8 mouse cellular contexts compared by ENCODE assay signal in the genomic region with DNA sequence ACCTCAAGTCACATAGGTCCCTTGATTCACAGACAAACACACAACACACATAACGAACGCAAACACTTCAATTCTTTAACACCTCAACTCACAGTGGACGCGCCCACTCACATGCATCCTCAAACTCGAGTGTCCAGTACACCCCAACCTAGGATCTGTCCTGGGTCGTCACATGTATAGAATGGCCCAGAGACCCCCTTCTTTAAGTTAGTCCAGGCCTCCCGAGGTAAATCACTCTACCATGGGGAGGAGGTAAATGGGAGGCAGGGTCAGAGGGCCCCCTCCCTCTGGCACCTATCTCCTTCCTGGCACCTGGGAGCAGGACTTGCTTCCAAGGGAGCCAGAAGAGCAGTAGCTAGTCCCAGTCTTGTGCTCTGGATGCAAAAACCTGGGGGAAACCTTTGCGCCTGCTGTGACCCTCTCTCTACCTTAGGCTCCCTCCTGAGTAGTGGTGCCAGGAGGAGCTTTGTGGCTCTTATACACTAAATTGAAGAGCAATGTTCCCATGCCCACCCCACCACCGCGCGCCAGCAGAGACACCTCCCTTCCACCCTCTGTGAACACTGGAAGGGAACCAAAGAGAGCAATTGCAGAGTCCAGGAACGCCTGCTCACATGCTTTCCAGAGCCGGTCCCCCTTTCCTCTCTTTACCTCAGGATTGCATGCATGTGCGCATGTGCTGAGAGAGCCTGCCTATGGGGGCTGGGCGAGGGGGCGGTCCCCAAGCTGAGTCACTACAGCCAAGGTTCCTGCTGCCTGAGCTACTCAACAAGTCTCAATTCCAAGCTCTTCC. TPM values are rescaled to one million over a fixed set of nuclear protein-coding genes. Genes with fewer than 3 reads are reported as not detected.
DNase-seq lines count a peak whose midpoint lies in the region; ATAC-seq and TF ChIP-seq lines count a peak whose summit lies in the region.

No protein-coding gene starts in this region.

- H3K4me3 ChIP-seq in cortical plate, adult 2 months (ENCODE audit: insufficient read depth, low read length): peak overlapping the region; percentile 85
- H3K4me3 ChIP-seq in heart, embryonic 12.5 days: peak overlapping the region; percentile 54
- H3K4me3 ChIP-seq in kidney, postnatal 0 days (replicated peaks; ENCODE audit: low read depth, low read length): no peak overlapping the region
- H3K4me3 ChIP-seq in neural tube, embryonic 15.5 days (replicated peaks): peak overlapping the region; percentile 56
- H3K4me3 ChIP-seq in thymus, adult 2 months (ENCODE audit: control insufficient read depth, insufficient read depth, low read length): no peak overlapping the region

- no peak for TF ChIP-seq CTCF in cortical plate, adult 2 months (IDR thresholded peaks at IDR 0.05; ENCODE audit: extremely low read depth, insufficient read depth, low read length)
- no peak for TF ChIP-seq CTCF in kidney, postnatal 0 days (IDR thresholded peaks at IDR 0.05; ENCODE audit: low read depth)
- no peak for TF ChIP-seq CTCF in thymus, adult 2 months (IDR thresholded peaks at IDR 0.05; ENCODE audit: borderline replicate concordance, control insufficient read depth, extremely low read depth, insufficient read depth, low read length, poor library complexity)

- peak overlapping the region; percentile 78 for H3K4me2 ChIP-seq in heart, embryonic 12.5 days
- H3K4me2 ChIP-seq in kidney, postnatal 0 days (ENCODE audit: low read length): 0 out of 2 replicates have a peak overlapping the region, but pooled peaks have one; percentile 14
- peak overlapping the region; percentile 75 for H3K4me2 ChIP-seq in neural tube, embryonic 15.5 days

- peak; percentile 70 for TF ChIP-seq POLR2A in cortical plate, adult 2 months (IDR thresholded peaks at IDR 0.05; ENCODE audit: extremely low read depth, insufficient read depth, low read length)
- no peak for TF ChIP-seq POLR2A in thymus, adult 2 months (IDR thresholded peaks at IDR 0.05; ENCODE audit: control insufficient read depth, extremely low read depth, insufficient read depth, low read length, poor library complexity)

- H3K4me1 ChIP-seq in cortical plate, adult 2 months (ENCODE audit: control insufficient read depth, insufficient read depth, low read length): peaks cover 11% of the 10 kb centered on the region
- peaks cover 51% of the 10 kb centered on the region for H3K4me1 ChIP-seq in heart, embryonic 12.5 days (replicated peaks)
- H3K4me1 ChIP-seq in kidney, postnatal 0 days (replicated peaks; ENCODE audit: insufficient read depth, low read length): peaks cover 10% of the 10 kb centered on the region
- H3K4me1 ChIP-seq in neural tube, embryonic 15.5 days: peaks cover 83% of the 10 kb centered on the region
- peaks cover 9% of the 10 kb centered on the region for H3K4me1 ChIP-seq in thymus, adult 2 months (replicated peaks; ENCODE audit: control insufficient read depth, insufficient read depth, low read length)

- 0 out of 2 replicates have a peak overlapping the region, but pooled peaks have one; percentile 1 for H3K9ac ChIP-seq in heart, embryonic 12.5 days
- H3K9ac ChIP-seq in kidney, postnatal 0 days (ENCODE audit: low read depth, low read length): no peak overlapping the region
- 0 out of 2 replicates have a peak overlapping the region, but pooled peaks have one; percentile 62 for H3K9ac ChIP-seq in neural tube, embryonic 15.5 days (replicated peaks)

- H3K27me3 ChIP-seq in heart, embryonic 12.5 days (replicated peaks): peaks cover 100% of the 10 kb centered on the region
- H3K27me3 ChIP-seq in kidney, postnatal 0 days (ENCODE audit: insufficient read depth, low read length): peaks cover 66% of the 10 kb centered on the region
- peaks cover 57% of the 10 kb centered on the region for H3K27me3 ChIP-seq in neural tube, embryonic 15.5 days (replicated peaks)
- H3K27me3 ChIP-seq in thymus, adult 2 months (ENCODE audit: control insufficient read depth, insufficient read depth, low read length): peaks cover 31% of the 10 kb centered on the region

- no peak for ATAC-seq in heart, embryonic 12.5 days (ENCODE audit: insufficient number of reproducible peaks, low FRiP score)
- ATAC-seq in kidney, postnatal 0 days (replicated peaks; ENCODE audit: low FRiP score, low read depth): no peak
- ATAC-seq in neural tube, embryonic 15.5 days (ENCODE audit: low FRiP score): peak; percentile 45

- peak overlapping the region; percentile 95 for H3K27ac ChIP-seq in cortical plate, adult 2 months (ENCODE audit: insufficient read depth, low read length)
- H3K27ac ChIP-seq in heart, embryonic 12.5 days (ENCODE audit: poor library complexity, severe bottlenecking): no peak overlapping the region
- no peak overlapping the region for H3K27ac ChIP-seq in kidney, postnatal 0 days
- peak overlapping the region; percentile 72 for H3K27ac ChIP-seq in neural tube, embryonic 15.5 days (replicated peaks)
- no peak overlapping the region for H3K27ac ChIP-seq in thymus, adult 2 months (ENCODE audit: control insufficient read depth, insufficient read depth, low read length)

- H3K36me3 ChIP-seq in heart, embryonic 12.5 days: no peaks in the 10 kb centered on the region
- no peaks in the 10 kb centered on the region for H3K36me3 ChIP-seq in kidney, postnatal 0 days (ENCODE audit: insufficient read depth, low read length)
- 0 out of 2 replicates have a peak, but pooled peaks cover 5% of the 10 kb centered on the region for H3K36me3 ChIP-seq in neural tube, embryonic 15.5 days
- H3K36me3 ChIP-seq in thymus, adult 2 months (ENCODE audit: control insufficient read depth, insufficient read depth, low read length): no peaks in the 10 kb centered on the region

- H3K9me3 ChIP-seq in heart, embryonic 12.5 days (replicated peaks): no peaks in the 10 kb centered on the region
- H3K9me3 ChIP-seq in kidney, postnatal 0 days (replicated peaks; ENCODE audit: low read length): no peaks in the 10 kb centered on the region
- H3K9me3 ChIP-seq in neural tube, embryonic 15.5 days (replicated peaks): no peaks in the 10 kb centered on the region

- peak; percentile 74 for DNase-seq in ovary, adult 18-20 months (ENCODE audit: low spot score)
- no peak for DNase-seq in ovary, postnatal 10 days (ENCODE audit: low spot score)
- DNase-seq in kidney, postnatal 0 days (ENCODE audit: low spot score): peak; percentile 67
- DNase-seq in liver: peak; percentile 67
- no peak for DNase-seq in thymus, adult 2 months

- WGBS in heart, embryonic 12.5 days: 10% methylated on average over 16 of the region's 16 CpGs
- WGBS in kidney, postnatal 0 days: 12% methylated on average over 16 of the region's 16 CpGs
- 12% methylated on average over 16 of the region's 16 CpGs for WGBS in neural tube, embryonic 15.5 days
- 22% methylated on average over 16 of the region's 16 CpGs for WGBS in thymus, adult 2 months

RNA-seq across cellular contexts. Expression of gene Psd, which starts 8.2 kb away (rescaled TPM):
- polyA plus RNA-seq in cortical plate, adult 2 months (2012; rRNA removed): 617 and 701 TPM in 2 replicates
- 12.0 and 13.4 TPM in 2 replicates for polyA plus RNA-seq in heart, embryonic 12.5 days (2016; fragmentation: Nextera tagmentation; extraction: Ambion mirVana)
- 2.7 and 2.9 TPM in 2 replicates for polyA plus RNA-seq in kidney, postnatal 0 days (2015; fragmentation: Nextera tagmentation; extraction: Ambion mirVana)
- 88.4 and 118 TPM in 2 replicates for polyA plus RNA-seq in neural tube, embryonic 15.5 days (2015; fragmentation: Nextera tagmentation; extraction: Ambion mirVana)
- polyA plus RNA-seq in thymus, adult 2 months (2012; rRNA removed): 1.5 and 1.6 TPM in 2 replicates

RNA-seq across cellular contexts. Expression of gene Fbxl15, which starts 9.2 kb away (rescaled TPM):
- 42.8 and 42.9 TPM in 2 replicates for polyA plus RNA-seq in cortical plate, adult 2 months (2012; rRNA removed)
- 9.9 and 10.0 TPM in 2 replicates for polyA plus RNA-seq in heart, embryonic 12.5 days (2016; fragmentation: Nextera tagmentation; extraction: Ambion mirVana)
- 29.9 and 33.8 TPM in 2 replicates for polyA plus RNA-seq in kidney, postnatal 0 days (2015; fragmentation: Nextera tagmentation; extraction: Ambion mirVana)
- 44.0 and 52.3 TPM in 2 replicates for polyA plus RNA-seq in neural tube, embryonic 15.5 days (2015; fragmentation: Nextera tagmentation; extraction: Ambion mirVana)
- polyA plus RNA-seq in thymus, adult 2 months (2012; rRNA removed): 13.5 and 15.2 TPM in 2 replicates

RNA-seq across cellular contexts. Expression of gene Nfkb2, which starts 14.7 kb away (rescaled TPM):
- 2.4 and 2.8 TPM in 2 replicates for polyA plus RNA-seq in cortical plate, adult 2 months (2012; rRNA removed)
- 7.2 and 7.6 TPM in 2 replicates for polyA plus RNA-seq in heart, embryonic 12.5 days (2016; fragmentation: Nextera tagmentation; extraction: Ambion mirVana)
- polyA plus RNA-seq in kidney, postnatal 0 days (2015; fragmentation: Nextera tagmentation; extraction: Ambion mirVana): 8.7 and 8.8 TPM in 2 replicates
- polyA plus RNA-seq in neural tube, embryonic 15.5 days (2015; fragmentation: Nextera tagmentation; extraction: Ambion mirVana): 2.4 and 10.0 TPM in 2 replicates
- 107 and 122 TPM in 2 replicates for polyA plus RNA-seq in thymus, adult 2 months (2012; rRNA removed)

RNA-seq across cellular contexts. Expression of gene Cuedc2, which starts 19.7 kb away (rescaled TPM):
- 233 and 235 TPM in 2 replicates for polyA plus RNA-seq in cortical plate, adult 2 months (2012; rRNA removed)
- polyA plus RNA-seq in heart, embryonic 12.5 days (2016; fragmentation: Nextera tagmentation; extraction: Ambion mirVana): 97.7 and 116 TPM in 2 replicates
- polyA plus RNA-seq in kidney, postnatal 0 days (2015; fragmentation: Nextera tagmentation; extraction: Ambion mirVana): 167 and 173 TPM in 2 replicates
- polyA plus RNA-seq in neural tube, embryonic 15.5 days (2015; fragmentation: Nextera tagmentation; extraction: Ambion mirVana): 322 and 350 TPM in 2 replicates
- polyA plus RNA-seq in thymus, adult 2 months (2012; rRNA removed): 85.4 and 105 TPM in 2 replicates

RNA-seq across cellular contexts. Expression of gene Mfsd13a, which starts 22.1 kb away (rescaled TPM):
- polyA plus RNA-seq in cortical plate, adult 2 months (2012; rRNA removed): 35.9 and 40.5 TPM in 2 replicates
- 4.3 and 4.4 TPM in 2 replicates for polyA plus RNA-seq in heart, embryonic 12.5 days (2016; fragmentation: Nextera tagmentation; extraction: Ambion mirVana)
- polyA plus RNA-seq in kidney, postnatal 0 days (2015; fragmentation: Nextera tagmentation; extraction: Ambion mirVana): 12.0 and 14.0 TPM in 2 replicates
- polyA plus RNA-seq in neural tube, embryonic 15.5 days (2015; fragmentation: Nextera tagmentation; extraction: Ambion mirVana): 13.2 and 13.9 TPM in 2 replicates
- 16.8 and 20.6 TPM in 2 replicates for polyA plus RNA-seq in thymus, adult 2 months (2012; rRNA removed)

Comparison
In these comparisons a context has a peak if more than half of its experiments do, and no peak if none do; other contexts are left out.
1. DNase-seq: peak in ovary, adult 18-20 months (single experiment), kidney, postnatal 0 days (single experiment) and liver (single experiment); none in ovary, postnatal 10 days (single experiment) and thymus, adult 2 months (single experiment).
2. H3K27ac ChIP-seq: peak in cortical plate, adult 2 months (single experiment) and neural tube, embryonic 15.5 days (single experiment); none in heart, embryonic 12.5 days (single experiment), kidney, postnatal 0 days (single experiment) and thymus, adult 2 months (single experiment).
3. H3K4me3 ChIP-seq: peak in cortical plate, adult 2 months (single experiment), heart, embryonic 12.5 days (single experiment) and neural tube, embryonic 15.5 days (single experiment); none in kidney, postnatal 0 days (single experiment) and thymus, adult 2 months (single experiment).
4. H3K4me2 ChIP-seq: peak in every context shown above with its lines; median percentile 78 in heart, embryonic 12.5 days; 75 in neural tube, embryonic 15.5 days; 14 in kidney, postnatal 0 days.